Mouse (Mus musculus): ENCODE measurements at regions not wholly inside any gene's neighbourhood (a gene's known extent, or its start where the extent isn't known, plus 50 kb on each side); places are given as distances from the start of the nearest gene placed in this dataset.

DNA sequence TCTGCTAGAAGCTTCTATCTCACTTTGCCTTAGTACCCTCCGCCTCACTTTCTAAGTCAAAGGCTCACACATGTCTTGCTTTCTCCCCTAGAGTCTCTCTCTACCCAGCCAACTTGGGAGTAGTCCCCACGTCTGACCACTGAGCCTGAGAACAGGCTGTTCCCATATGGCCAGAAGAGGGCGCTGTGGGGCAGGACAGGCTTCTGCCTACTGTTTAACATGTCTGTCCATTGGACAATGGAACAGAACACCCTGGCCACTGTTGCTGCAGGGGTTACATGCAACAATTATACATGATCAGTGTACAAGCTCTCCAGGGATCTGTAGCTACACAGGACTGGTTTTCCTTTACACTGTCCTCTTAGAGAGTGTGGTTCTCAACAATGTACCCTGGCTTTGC, 52.5 kb upstream of the Glrp1 start:
- H3K4me1 ChIP-seq (ENCODE audit: control insufficient read depth, insufficient read depth) = no peaks in the 10 kb centered on the region; the same call in 1 of the 2 replicates
- H3K9ac ChIP-seq (replicated peaks; ENCODE audit: low read depth, low read length) = no peak overlapping the region
- peak; percentile 48 for DNase-seq (ENCODE audit: low spot score)
- H3K9me3 ChIP-seq (replicated peaks; ENCODE audit: control insufficient read depth, low read length) = no peaks in the 10 kb centered on the region
- no peak overlapping the region for H3K4me3 ChIP-seq (ENCODE audit: low read depth, low read length)
- H3K27me3 ChIP-seq (ENCODE audit: control insufficient read depth, insufficient read depth, low read length) = no peaks in the 10 kb centered on the region
- H3K27ac ChIP-seq (ENCODE audit: low read depth) = no peak overlapping the region
- H3K4me2 ChIP-seq (ENCODE audit: low read depth, low read length) = no peak overlapping the region
- peak; percentile 80 for ATAC-seq (ENCODE audit: insufficient read depth, low read depth)
- WGBS = 25% methylated on average over 3 of the region's 3 CpGs
- TF ChIP-seq EP300 (IDR thresholded peaks at IDR 0.05; ENCODE audit: low read depth) (no peak), CTCF (IDR thresholded peaks at IDR 0.05; ENCODE audit: low read depth) (peak; percentile 95)
- no peaks in the 10 kb centered on the region for H3K36me3 ChIP-seq (replicated peaks; ENCODE audit: control insufficient read depth, insufficient read depth, low read length)

DNA sequence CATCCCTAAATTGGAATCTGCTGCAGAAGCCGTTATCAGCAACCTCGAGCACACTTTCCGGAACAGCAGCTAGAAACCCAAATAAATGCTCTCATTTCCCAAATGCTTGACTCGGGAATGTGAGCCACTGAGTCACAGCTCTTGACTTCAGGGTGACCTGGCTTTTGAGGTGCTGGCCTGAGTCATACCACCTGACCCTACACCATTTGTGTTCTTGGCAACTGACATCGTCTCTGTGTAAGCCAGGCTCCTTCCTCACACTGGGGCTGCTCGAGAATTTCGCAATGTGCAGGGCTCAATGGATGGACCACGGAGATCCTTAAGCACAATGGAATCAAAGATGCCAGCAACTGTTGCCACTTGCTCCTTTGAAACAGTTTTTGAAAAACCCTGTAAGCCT, 50.9 kb upstream of the Glrp1 start:
- ATAC-seq (ENCODE audit: insufficient read depth, low read depth) = no peak
- WGBS = 34% methylated on average over 8 of the region's 8 CpGs
- no peak for DNase-seq (ENCODE audit: low spot score)
- H3K4me3 ChIP-seq (ENCODE audit: low read depth, low read length) = no peak overlapping the region
- no peaks in the 10 kb centered on the region for H3K36me3 ChIP-seq (replicated peaks; ENCODE audit: control insufficient read depth, insufficient read depth, low read length)
- H3K9me3 ChIP-seq (replicated peaks; ENCODE audit: control insufficient read depth, low read length) = no peaks in the 10 kb centered on the region
- no peak overlapping the region for H3K27ac ChIP-seq (ENCODE audit: low read depth)
- no peak overlapping the region for H3K4me2 ChIP-seq (ENCODE audit: low read depth, low read length)
- no peak overlapping the region for H3K9ac ChIP-seq (replicated peaks; ENCODE audit: low read depth, low read length)
- H3K27me3 ChIP-seq (ENCODE audit: control insufficient read depth, insufficient read depth, low read length) = no peaks in the 10 kb centered on the region
- no peaks in the 10 kb centered on the region; the same call in 1 of the 2 replicates for H3K4me1 ChIP-seq (ENCODE audit: control insufficient read depth, insufficient read depth)
- TF ChIP-seq EP300 (IDR thresholded peaks at IDR 0.05; ENCODE audit: low read depth) (no peak), CTCF (IDR thresholded peaks at IDR 0.05; ENCODE audit: low read depth) (no peak)
